Mouse (Mus musculus): ENCODE measurements around the gene Ets1. TPM values are rescaled to one million over a fixed set of nuclear protein-coding genes. Genes with fewer than 3 reads are reported as not detected.

Ets1 gene
- polyA plus RNA-seq, 1 experiment, result 6.8 TPM

DNA sequence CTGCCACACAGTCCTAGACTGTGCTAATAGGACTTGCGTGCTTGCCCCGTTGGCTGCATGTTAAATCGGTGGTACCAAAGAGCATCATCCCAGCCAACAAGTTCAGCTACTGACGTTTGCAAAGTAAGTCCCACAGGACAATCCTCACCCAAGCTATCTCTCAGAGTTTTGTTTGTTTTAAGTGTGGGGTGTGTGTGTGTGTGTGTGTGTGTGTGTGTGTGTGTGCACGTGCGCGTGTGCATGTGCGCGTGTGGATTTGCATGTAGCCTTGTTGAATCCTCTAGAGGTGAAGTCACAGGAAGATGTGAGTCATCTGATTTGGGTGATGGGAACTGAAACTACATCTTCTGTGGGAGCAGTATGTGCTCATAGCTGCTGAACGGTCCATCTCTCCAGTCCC lies 16.1 kb downstream of the Ets1 start:
- TF ChIP-seq POLR2A (IDR thresholded peaks at IDR 0.05; ENCODE audit: borderline replicate concordance, insufficient read depth, low read length), result no peak
- no peak for DNase-seq
- 88% methylated on average over 10 of the region's 10 CpGs for WGBS

DNA sequence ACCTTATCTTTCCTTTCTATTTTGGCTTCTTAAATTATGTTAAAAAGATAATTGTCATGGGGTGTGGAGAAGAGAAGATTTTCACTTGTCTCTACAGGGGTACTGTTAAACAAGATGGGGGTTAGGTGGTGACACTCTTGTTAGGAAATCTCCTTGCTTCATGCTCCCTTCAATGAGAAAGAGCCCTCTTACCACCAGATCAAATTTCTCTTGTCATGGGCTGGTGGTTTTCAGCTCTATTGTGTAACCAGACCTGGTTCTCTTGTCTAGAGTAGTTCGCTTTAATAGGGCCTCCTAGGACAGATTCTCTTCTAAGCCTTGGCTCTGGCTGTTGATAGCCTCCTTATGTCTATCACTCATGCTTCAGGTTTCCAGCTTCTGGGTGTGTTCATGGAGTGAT lies 18.3 kb downstream of the Ets1 start:
- H3K27ac ChIP-seq (ENCODE audit: insufficient read depth, low read length), result no peak overlapping the region
- H3K4me1 ChIP-seq (ENCODE audit: control insufficient read depth, insufficient read depth, low read length), result no peaks in the 10 kb centered on the region
- no peak overlapping the region for H3K4me3 ChIP-seq (replicated peaks; ENCODE audit: insufficient read depth, low read depth, low read length)
- TF ChIP-seq POLR2A (IDR thresholded peaks at IDR 0.05; ENCODE audit: borderline replicate concordance, insufficient read depth, low read length) (no peak), CTCF (IDR thresholded peaks at IDR 0.05; ENCODE audit: borderline replicate concordance, insufficient read depth, low read depth, low read length) (no peak)
- H3K27me3 ChIP-seq (ENCODE audit: control insufficient read depth, insufficient read depth, low read length), result no peaks in the 10 kb centered on the region
- DNase-seq, result no peak
- 82% methylated on average over 1 of the region's 1 CpGs for WGBS

More for the DNA sequence above, 16.1 kb downstream of the Ets1 start:
- H3K4me3 ChIP-seq (replicated peaks; ENCODE audit: insufficient read depth, low read depth, low read length), result no peak overlapping the region
- H3K27ac ChIP-seq (ENCODE audit: insufficient read depth, low read length), result no peak overlapping the region
- H3K27me3 ChIP-seq (ENCODE audit: control insufficient read depth, insufficient read depth, low read length), result peaks cover 1% of the 10 kb centered on the region; the same call in 1 of the 2 replicates
- H3K4me1 ChIP-seq (ENCODE audit: control insufficient read depth, insufficient read depth, low read length), result no peaks in the 10 kb centered on the region

DNA sequence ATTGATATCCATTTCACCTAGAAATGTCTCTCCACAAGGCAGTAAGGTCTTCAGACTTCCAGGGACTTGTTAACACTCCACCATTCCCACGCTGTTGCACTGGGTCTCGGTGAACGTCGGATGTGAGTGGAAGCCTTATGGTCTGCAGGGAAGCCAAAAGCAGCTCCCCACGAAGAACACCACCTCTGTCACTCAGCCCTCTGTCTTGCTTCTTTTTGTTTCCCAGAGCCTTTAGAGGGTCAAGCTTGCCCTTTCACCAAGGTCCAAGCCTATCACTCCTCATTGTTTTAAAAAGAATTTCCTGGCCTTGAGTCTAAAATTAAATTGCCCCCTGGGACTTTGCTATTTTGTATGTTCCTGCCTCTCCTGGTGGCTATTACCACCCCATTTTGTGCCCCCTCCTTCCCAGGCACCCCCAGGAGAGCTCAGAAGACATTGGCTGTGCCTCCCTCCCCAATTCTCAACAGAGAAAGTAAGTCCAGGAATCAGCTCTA lies 20.4 kb downstream of the Ets1 start:
- no peak overlapping the region for H3K27ac ChIP-seq (ENCODE audit: insufficient read depth, low read length)
- no peak for TF ChIP-seq POLR2A (IDR thresholded peaks at IDR 0.05; ENCODE audit: borderline replicate concordance, insufficient read depth, low read length)
- no peak for TF ChIP-seq CTCF (IDR thresholded peaks at IDR 0.05; ENCODE audit: borderline replicate concordance, insufficient read depth, low read depth, low read length)
- no peak overlapping the region for H3K4me3 ChIP-seq (replicated peaks; ENCODE audit: insufficient read depth, low read depth, low read length)
- H3K4me1 ChIP-seq (ENCODE audit: control insufficient read depth, insufficient read depth, low read length), result no peaks in the 10 kb centered on the region
- WGBS, result 77% methylated on average over 5 of the region's 5 CpGs
- H3K27me3 ChIP-seq (ENCODE audit: control insufficient read depth, insufficient read depth, low read length), result no peaks in the 10 kb centered on the region
- no peak for DNase-seq

DNA sequence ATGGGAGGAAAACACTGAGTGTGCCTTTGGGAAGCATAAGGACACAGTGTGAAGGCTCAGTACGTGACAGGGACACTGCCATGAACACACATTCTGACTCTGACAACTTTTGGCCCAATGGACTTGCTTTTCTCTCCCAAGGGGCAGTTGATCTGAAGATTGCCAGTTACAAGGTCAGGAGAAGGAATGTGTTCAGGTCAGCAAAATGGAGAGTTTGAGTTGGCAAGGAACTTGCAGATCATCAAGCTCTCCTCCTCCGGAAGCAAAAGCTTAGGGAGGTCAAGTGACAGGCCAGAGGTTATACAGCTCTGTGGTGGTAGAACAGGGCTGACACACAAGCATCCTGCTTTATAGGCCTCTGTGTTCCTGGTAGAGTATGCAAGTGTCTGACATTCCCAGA lies 21.1 kb downstream of the Ets1 start:
- DNase-seq, result no peak
- TF ChIP-seq POLR2A (IDR thresholded peaks at IDR 0.05; ENCODE audit: borderline replicate concordance, insufficient read depth, low read length) (no peak), CTCF (IDR thresholded peaks at IDR 0.05; ENCODE audit: borderline replicate concordance, insufficient read depth, low read depth, low read length) (no peak)
- Histone ChIP-seq H3K27me3 (ENCODE audit: control insufficient read depth, insufficient read depth, low read length) (no peaks in the 10 kb centered on the region), H3K4me3 (replicated peaks; ENCODE audit: insufficient read depth, low read depth, low read length) (no peak overlapping the region), H3K27ac (ENCODE audit: insufficient read depth, low read length) (no peak overlapping the region), H3K4me1 (ENCODE audit: control insufficient read depth, insufficient read depth, low read length) (no peaks in the 10 kb centered on the region)
- 70% methylated on average over 2 of the region's 2 CpGs for WGBS

DNA sequence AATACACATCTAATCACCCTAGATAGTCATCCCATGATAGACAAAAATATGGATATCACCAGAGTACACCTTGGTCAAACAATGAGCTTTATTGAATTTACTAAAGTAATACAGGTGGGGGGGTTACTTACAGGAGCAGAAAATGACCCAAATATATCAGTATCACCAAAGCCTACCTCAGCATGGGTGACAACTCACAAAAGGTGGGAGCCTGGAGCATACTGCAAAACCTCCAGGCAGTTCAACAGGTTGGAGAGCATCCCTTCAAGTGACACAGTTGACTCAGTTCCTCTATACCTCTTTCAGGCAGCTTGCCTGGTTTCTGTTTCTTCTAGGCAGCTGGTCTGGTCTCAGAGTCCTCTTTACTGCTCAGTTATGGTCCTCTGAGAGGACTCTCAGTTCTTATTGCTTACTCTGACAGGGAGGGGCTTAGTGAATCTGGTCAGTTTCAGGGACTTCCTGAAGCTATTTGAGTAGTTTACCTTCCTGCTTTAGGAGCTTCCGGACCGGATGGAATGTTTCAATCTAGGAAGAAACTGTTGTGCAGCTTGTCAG lies 24.5 kb downstream of the Ets1 start:
- Histone ChIP-seq H3K27ac (ENCODE audit: insufficient read depth, low read length) (no peak overlapping the region), H3K4me1 (ENCODE audit: control insufficient read depth, insufficient read depth, low read length) (no peaks in the 10 kb centered on the region), H3K27me3 (ENCODE audit: control insufficient read depth, insufficient read depth, low read length) (no peaks in the 10 kb centered on the region), H3K4me3 (replicated peaks; ENCODE audit: insufficient read depth, low read depth, low read length) (no peak overlapping the region)
- DNase-seq, result no peak
- WGBS, result 93% methylated on average over 2 of the region's 2 CpGs
- TF ChIP-seq POLR2A (IDR thresholded peaks at IDR 0.05; ENCODE audit: borderline replicate concordance, insufficient read depth, low read length), result no peak
- no peak for TF ChIP-seq CTCF (IDR thresholded peaks at IDR 0.05; ENCODE audit: borderline replicate concordance, insufficient read depth, low read depth, low read length)

DNA sequence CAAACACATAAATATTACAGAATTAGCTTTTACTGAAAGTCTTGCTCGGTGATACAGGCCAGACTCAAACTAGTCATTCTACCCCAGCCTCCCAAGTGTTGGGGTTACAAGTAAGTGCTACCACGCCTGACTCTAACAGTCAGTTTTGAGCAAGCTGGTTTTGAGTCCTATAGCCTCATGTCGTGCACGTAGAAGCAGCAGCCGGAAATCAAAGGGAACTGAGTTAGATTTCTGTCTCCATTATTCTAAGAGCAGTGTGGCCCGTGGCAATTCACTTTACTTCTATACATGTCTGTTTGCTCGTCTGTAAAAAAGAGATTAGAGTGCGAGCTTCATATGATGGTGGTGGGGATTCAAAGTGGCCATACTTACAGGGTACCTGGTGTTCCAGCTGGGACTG lies 25.1 kb downstream of the Ets1 start:
- Histone ChIP-seq H3K4me3 (replicated peaks; ENCODE audit: insufficient read depth, low read depth, low read length) (no peak overlapping the region), H3K27me3 (ENCODE audit: control insufficient read depth, insufficient read depth, low read length) (no peaks in the 10 kb centered on the region), H3K4me1 (ENCODE audit: control insufficient read depth, insufficient read depth, low read length) (no peaks in the 10 kb centered on the region), H3K27ac (ENCODE audit: insufficient read depth, low read length) (no peak overlapping the region)
- TF ChIP-seq POLR2A (IDR thresholded peaks at IDR 0.05; ENCODE audit: borderline replicate concordance, insufficient read depth, low read length), result no peak
- TF ChIP-seq CTCF (IDR thresholded peaks at IDR 0.05; ENCODE audit: borderline replicate concordance, insufficient read depth, low read depth, low read length), result no peak
- DNase-seq, result no peak
- 93% methylated on average over 8 of the region's 8 CpGs for WGBS

DNA sequence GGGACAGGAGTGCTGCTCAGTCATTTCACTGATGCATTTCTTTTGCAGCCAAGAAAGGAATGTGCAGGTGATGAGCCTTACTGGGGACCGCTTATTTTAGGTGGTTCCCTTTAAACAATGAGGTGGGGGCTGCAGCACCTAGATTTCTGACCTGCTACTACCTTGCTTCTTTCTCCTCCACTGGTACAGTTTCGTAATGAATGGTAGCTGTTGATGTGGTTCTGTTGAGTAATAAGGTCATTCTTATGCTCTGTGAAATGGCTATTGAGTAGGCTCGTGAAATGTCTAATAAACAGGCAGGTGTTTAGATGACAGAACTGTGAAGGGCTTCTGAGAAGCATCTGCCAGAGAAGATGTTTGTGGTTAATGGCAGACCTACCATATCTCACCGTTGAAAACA lies 25.5 kb downstream of the Ets1 start:
- TF ChIP-seq CTCF (IDR thresholded peaks at IDR 0.05; ENCODE audit: borderline replicate concordance, insufficient read depth, low read depth, low read length) (no peak), POLR2A (IDR thresholded peaks at IDR 0.05; ENCODE audit: borderline replicate concordance, insufficient read depth, low read length) (no peak)
- WGBS, result 85% methylated on average over 4 of the region's 4 CpGs

DNA sequence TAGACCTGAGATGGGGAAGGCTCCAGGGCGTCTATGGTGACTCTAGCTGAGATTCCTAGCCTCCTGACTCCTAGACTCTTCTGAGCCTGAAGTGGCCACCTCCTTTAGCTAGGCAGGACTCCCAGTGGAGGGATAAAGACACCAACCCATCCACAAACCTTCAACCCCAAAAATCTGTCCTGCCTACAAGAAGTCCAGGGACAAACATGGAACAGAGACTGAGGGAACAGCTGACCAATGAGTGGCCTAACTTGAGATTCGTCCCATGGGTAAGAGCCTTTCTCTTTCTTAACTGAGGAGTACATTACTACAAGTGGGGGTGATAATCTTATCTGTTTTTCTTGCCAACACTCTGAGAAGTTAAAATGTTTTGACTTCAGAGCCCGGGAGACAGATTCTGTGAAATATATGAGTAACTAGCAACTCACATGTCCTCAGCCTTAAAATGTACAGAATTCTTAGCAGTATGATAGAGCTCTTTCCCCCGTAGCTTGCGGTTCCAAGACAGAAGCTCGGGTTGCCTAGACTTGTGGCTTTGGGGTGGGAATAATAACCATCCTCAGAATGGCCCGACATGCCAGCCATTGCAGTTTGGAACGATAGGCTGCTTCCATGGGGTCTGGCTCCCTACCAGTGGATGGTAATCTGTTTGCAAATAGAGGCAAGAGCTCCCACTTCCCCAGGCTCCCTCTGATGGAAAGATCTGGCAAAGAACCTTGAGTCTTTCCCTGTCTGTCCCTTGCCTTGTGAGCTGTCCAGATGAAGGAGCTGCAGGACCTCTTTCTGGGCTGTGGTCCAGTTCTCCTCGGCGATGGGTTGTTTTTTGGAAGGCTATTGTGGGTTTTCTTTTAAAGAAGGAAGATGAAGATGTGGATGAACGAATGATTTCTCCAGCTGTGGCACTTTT lies 30.8 kb downstream of the Ets1 start:
- 27% methylated on average over 11 of the region's 11 CpGs for WGBS
- Histone ChIP-seq H3K4me1 (ENCODE audit: control insufficient read depth, insufficient read depth, low read length) (no peaks in the 10 kb centered on the region; the same call in 1 of the 2 replicates), H3K4me3 (replicated peaks; ENCODE audit: insufficient read depth, low read depth, low read length) (no peak overlapping the region), H3K27me3 (ENCODE audit: control insufficient read depth, insufficient read depth, low read length) (peaks cover 2% of the 10 kb centered on the region; the same call in 1 of the 2 replicates), H3K27ac (ENCODE audit: insufficient read depth, low read length) (no peak overlapping the region)
- TF ChIP-seq POLR2A (IDR thresholded peaks at IDR 0.05; ENCODE audit: borderline replicate concordance, insufficient read depth, low read length) (no peak), CTCF (IDR thresholded peaks at IDR 0.05; ENCODE audit: borderline replicate concordance, insufficient read depth, low read depth, low read length) (no peak)
- DNase-seq, result peak in 1 of 2 experiments; percentile 34

More for the DNA sequence above, 25.5 kb downstream of the Ets1 start:
- H3K4me1 ChIP-seq (ENCODE audit: control insufficient read depth, insufficient read depth, low read length), result no peaks in the 10 kb centered on the region
- no peak overlapping the region for H3K4me3 ChIP-seq (replicated peaks; ENCODE audit: insufficient read depth, low read depth, low read length)
- H3K27me3 ChIP-seq (ENCODE audit: control insufficient read depth, insufficient read depth, low read length), result no peaks in the 10 kb centered on the region
- no peak for DNase-seq
- no peak overlapping the region for H3K27ac ChIP-seq (ENCODE audit: insufficient read depth, low read length)

Data from cerebellum, adult 2 months (tissue).